Mouse (Mus musculus): ENCODE results near the gene Kcnc3. TPM values are rescaled to one million over a fixed set of nuclear protein-coding genes. Genes with fewer than 3 reads are reported as not detected.

Kcnc3 gene
- polyA plus RNA-seq, 1 experiment from 2014 or later, result 1.7 TPM

DNA sequence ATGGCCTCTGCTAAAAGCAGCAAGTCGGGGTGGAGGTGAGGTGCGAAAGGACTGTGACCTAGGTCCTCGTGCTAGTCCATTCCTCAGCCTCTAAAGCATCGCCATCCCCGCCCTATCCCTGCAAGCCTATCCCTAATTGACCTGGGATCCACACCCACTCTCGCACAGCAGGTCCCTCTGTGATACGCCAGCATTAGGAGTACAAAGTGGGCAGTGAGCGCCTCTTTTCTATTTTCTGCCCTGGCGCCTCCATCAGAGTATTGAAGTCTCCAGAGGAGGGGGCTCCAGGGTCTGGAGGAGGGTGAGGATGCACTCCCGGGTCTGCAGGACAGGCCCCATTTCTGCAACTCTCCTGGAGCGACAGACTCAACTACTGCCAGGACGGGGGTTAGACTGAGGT lies 2.1 kb upstream of the Kcnc3 start:
- Histone ChIP-seq H3K4me1 (peaks cover 62% of the 10 kb centered on the region), H3K27ac (no peak overlapping the region), H3K4me2 (peak overlapping the region; percentile 99), H3K9me3 (no peaks in the 10 kb centered on the region), H3K36me3 (replicated peaks) (no peaks in the 10 kb centered on the region), H3K9ac (peak overlapping the region; percentile 56), H3K4me3 (replicated peaks) (peak overlapping the region; percentile 67), H3K27me3 (peaks cover 71% of the 10 kb centered on the region)
- WGBS, result 7% methylated on average over 12 of the region's 12 CpGs
- ATAC-seq (ENCODE audit: low FRiP score), result no peak

DNA sequence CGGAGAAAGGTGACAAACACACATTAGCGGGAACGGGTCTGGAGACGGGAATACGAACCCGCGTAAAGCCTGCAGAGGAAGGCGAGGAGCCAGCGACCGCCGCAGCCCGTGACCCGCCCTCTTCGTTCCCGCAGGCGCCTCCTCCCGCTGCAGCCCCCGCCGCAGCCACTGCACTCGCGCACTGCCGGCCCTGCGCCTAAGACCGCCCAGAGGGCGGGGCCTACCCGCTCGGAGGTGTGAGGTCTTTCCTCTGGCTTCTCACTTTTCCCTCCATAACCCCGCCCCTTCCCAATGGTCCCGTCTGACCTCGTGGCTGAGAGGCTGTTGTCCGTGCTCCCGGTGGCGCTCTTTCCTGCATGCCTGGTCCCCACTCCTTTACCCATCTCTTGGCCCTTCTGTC lies 1.3 kb upstream of the Kcnc3 start:
- Histone ChIP-seq H3K4me3 (replicated peaks) (peak overlapping the region; percentile 67), H3K4me2 (peak overlapping the region; percentile 99), H3K9me3 (no peaks in the 10 kb centered on the region), H3K4me1 (peaks cover 70% of the 10 kb centered on the region), H3K27ac (peak overlapping the region; percentile 25; the same call in 1 of the 2 replicates), H3K27me3 (peaks cover 75% of the 10 kb centered on the region), H3K9ac (peak overlapping the region; percentile 56), H3K36me3 (replicated peaks) (no peaks in the 10 kb centered on the region)
- WGBS, result under 1% methylated on average over 31 of the region's 33 CpGs
- ATAC-seq (ENCODE audit: low FRiP score), result peak; percentile 21

DNA sequence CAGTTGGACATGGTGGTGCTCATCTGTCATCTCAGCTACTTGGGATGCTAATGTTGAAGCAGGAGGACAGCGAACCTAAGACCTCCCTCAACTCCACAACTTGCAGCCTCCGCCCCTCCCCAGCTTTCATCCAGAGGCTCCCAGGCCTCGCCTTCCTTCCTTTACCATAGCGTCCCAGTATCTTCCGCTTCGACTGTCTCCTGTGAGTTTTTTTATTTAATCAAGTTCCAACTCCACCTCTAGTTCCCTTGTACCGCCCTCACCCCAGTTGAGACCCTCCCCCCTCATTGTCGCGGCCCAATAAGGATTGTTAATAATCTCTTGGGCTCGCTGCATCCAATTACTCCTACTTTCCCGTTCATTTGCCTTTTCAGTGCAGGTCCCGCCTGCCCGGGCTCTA lies 518 bp upstream of the Kcnc3 start:
- Histone ChIP-seq H3K9me3 (no peaks in the 10 kb centered on the region), H3K36me3 (replicated peaks) (no peaks in the 10 kb centered on the region), H3K4me3 (replicated peaks) (peak overlapping the region; percentile 67), H3K4me2 (peak overlapping the region; percentile 99), H3K4me1 (peaks cover 72% of the 10 kb centered on the region), H3K9ac (no peak overlapping the region), H3K27ac (no peak overlapping the region), H3K27me3 (peaks cover 71% of the 10 kb centered on the region)
- ATAC-seq (ENCODE audit: low FRiP score), result no peak
- WGBS, result 2% methylated on average over 13 of the region's 13 CpGs

- Histone ChIP-seq H3K9me3 (no peaks in the 10 kb centered on the region), H3K4me1 (peaks cover 72% of the 10 kb centered on the region), H3K36me3 (replicated peaks) (no peaks in the 10 kb centered on the region), H3K27me3 (peaks cover 67% of the 10 kb centered on the region), H3K9ac (peak overlapping the region; percentile 72), H3K27ac (no peak overlapping the region), H3K4me2 (peak overlapping the region; percentile 99), H3K4me3 (replicated peaks) (peak overlapping the region; percentile 67)
- no peak for ATAC-seq (ENCODE audit: low FRiP score)
- under 1% methylated on average over 54 of the region's 60 CpGs for WGBS
Observed at GRCm38 (mm10) chr7:44591348-44592116, 1.1 kb downstream of the Kcnc3 start.

- H3K27me3 ChIP-seq, result peaks cover 54% of the 10 kb centered on the region
- H3K4me1 ChIP-seq, result peaks cover 60% of the 10 kb centered on the region
- no peak overlapping the region for H3K27ac ChIP-seq
- 0% methylated on average over 15 of the region's 15 CpGs for WGBS
- H3K4me3 ChIP-seq (replicated peaks), result peak overlapping the region; percentile 37; the same call in 1 of the 2 replicates
- H3K36me3 ChIP-seq (replicated peaks), result no peaks in the 10 kb centered on the region
- peak overlapping the region; percentile 47; the same call in 1 of the 2 replicates for H3K4me2 ChIP-seq
- no peak for ATAC-seq (ENCODE audit: low FRiP score)
- no peaks in the 10 kb centered on the region for H3K9me3 ChIP-seq
- H3K9ac ChIP-seq, result no peak overlapping the region
Observed at GRCm38 (mm10) chr7:44593051-44593450, 2.6 kb downstream of the Kcnc3 start.

DNA sequence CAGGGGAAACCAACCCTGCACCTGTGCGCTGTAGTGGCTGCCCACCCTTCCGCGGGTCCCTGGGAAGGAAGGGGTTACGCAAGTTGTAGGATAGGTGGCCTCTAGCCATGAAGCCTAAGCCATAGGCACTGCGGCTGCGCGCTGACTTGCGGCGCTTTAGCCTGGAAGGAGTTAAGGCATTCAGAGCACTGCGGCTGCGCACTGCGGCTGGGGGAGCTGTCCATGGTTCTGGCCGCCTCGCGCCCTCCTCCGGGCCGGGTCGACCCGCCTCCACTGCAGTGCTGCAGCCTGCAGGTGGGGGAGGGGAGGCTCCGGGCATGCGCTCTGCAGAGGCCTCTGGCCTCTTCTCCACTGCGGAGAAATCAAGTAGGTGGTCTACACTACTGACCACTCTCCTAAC lies 3.3 kb downstream of the Kcnc3 start:
- Histone ChIP-seq H3K9me3 (no peaks in the 10 kb centered on the region), H3K4me2 (peak overlapping the region; percentile 47), H3K27me3 (peaks cover 47% of the 10 kb centered on the region), H3K27ac (peak overlapping the region; percentile 54), H3K9ac (peak overlapping the region; percentile 34; the same call in 1 of the 2 replicates), H3K36me3 (replicated peaks) (no peaks in the 10 kb centered on the region), H3K4me3 (replicated peaks) (peak overlapping the region; percentile 37), H3K4me1 (peaks cover 53% of the 10 kb centered on the region)
- under 1% methylated on average over 21 of the region's 22 CpGs for WGBS
- peak; percentile 49 for ATAC-seq (ENCODE audit: low FRiP score)

- peak overlapping the region; percentile 34; the same call in 1 of the 2 replicates for H3K9ac ChIP-seq
- WGBS, result 61% methylated on average over 6 of the region's 6 CpGs
- no peak for ATAC-seq (ENCODE audit: low FRiP score)
- peak overlapping the region; percentile 47 for H3K4me2 ChIP-seq
- peak overlapping the region; percentile 54 for H3K27ac ChIP-seq
- peak overlapping the region; percentile 37 for H3K4me3 ChIP-seq (replicated peaks)
- no peaks in the 10 kb centered on the region for H3K36me3 ChIP-seq (replicated peaks)
- peaks cover 41% of the 10 kb centered on the region for H3K27me3 ChIP-seq
- peaks cover 48% of the 10 kb centered on the region for H3K4me1 ChIP-seq
- no peaks in the 10 kb centered on the region for H3K9me3 ChIP-seq
Observed at GRCm38 (mm10) chr7:44594291-44594690, 3.8 kb downstream of the Kcnc3 start.

- peaks cover 40% of the 10 kb centered on the region for H3K27me3 ChIP-seq
- H3K9ac ChIP-seq, result no peak overlapping the region
- peaks cover 39% of the 10 kb centered on the region for H3K4me1 ChIP-seq
- H3K9me3 ChIP-seq, result no peaks in the 10 kb centered on the region
- no peaks in the 10 kb centered on the region for H3K36me3 ChIP-seq (replicated peaks)
- H3K4me3 ChIP-seq (replicated peaks), result no peak overlapping the region
- H3K4me2 ChIP-seq, result no peak overlapping the region
- WGBS, result 95% methylated on average over 20 of the region's 20 CpGs
- no peak for ATAC-seq (ENCODE audit: low FRiP score)
- no peak overlapping the region for H3K27ac ChIP-seq
Observed at GRCm38 (mm10) chr7:44595131-44595561, 4.7 kb downstream of the Kcnc3 start.

DNA sequence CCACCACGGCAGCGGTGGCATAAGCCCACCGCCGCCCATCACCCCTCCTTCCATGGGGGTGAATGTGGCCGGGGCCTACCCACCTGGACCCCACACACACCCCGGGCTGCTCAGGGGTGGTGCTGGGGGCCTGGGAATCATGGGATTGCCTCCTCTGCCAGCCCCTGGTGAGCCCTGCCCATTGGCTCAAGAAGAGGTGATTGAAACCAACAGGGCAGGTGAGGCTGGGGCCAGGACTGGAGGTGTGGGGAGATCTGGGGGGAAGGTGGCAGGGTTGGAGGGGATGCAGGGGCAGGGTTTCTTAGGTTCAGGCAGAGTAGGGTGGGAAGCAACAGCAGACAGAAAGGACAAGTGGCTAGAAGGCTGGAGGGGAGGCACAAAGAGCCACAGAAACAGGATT lies 5.6 kb downstream of the Kcnc3 start:
- Histone ChIP-seq H3K36me3 (replicated peaks) (no peaks in the 10 kb centered on the region), H3K4me3 (replicated peaks) (no peak overlapping the region), H3K4me1 (peaks cover 32% of the 10 kb centered on the region), H3K9ac (no peak overlapping the region), H3K27me3 (peaks cover 45% of the 10 kb centered on the region), H3K9me3 (no peaks in the 10 kb centered on the region), H3K4me2 (no peak overlapping the region), H3K27ac (no peak overlapping the region)
- no peak for ATAC-seq (ENCODE audit: low FRiP score)
- 95% methylated on average over 6 of the region's 6 CpGs for WGBS

- peaks cover 46% of the 10 kb centered on the region for H3K27me3 ChIP-seq
- 74% methylated on average over 5 of the region's 5 CpGs for WGBS
- no peak overlapping the region for H3K9ac ChIP-seq
- no peak overlapping the region for H3K4me2 ChIP-seq
- H3K4me3 ChIP-seq (replicated peaks), result no peak overlapping the region
- H3K9me3 ChIP-seq, result no peaks in the 10 kb centered on the region
- H3K27ac ChIP-seq, result no peak overlapping the region
- no peaks in the 10 kb centered on the region for H3K36me3 ChIP-seq (replicated peaks)
- peaks cover 31% of the 10 kb centered on the region for H3K4me1 ChIP-seq
- ATAC-seq (ENCODE audit: low FRiP score), result no peak
Observed at GRCm38 (mm10) chr7:44596996-44597538, 6.6 kb downstream of the Kcnc3 start.

DNA sequence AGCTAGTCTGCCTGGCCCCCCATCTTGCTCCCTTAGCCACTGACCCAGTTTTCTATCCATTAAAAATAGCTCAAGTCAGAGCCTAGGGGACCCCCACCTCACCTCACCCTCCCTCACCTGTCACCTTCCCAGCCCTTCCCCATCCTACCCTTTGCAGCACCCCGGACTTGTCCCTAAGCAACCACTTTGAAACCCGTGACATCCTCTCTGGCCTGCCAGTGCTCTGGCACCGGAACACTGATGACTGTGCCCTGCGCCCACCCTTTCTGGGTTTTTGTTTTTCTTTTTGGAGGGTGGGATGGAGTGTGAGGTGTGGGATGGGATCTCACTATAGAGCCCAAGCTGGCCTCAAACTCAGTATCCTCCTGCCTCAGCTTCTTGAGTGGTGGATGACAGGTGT lies 7.2 kb downstream of the Kcnc3 start:
- no peaks in the 10 kb centered on the region for H3K9me3 ChIP-seq
- no peak for ATAC-seq (ENCODE audit: low FRiP score)
- H3K27ac ChIP-seq, result no peak overlapping the region
- no peak overlapping the region for H3K4me2 ChIP-seq
- H3K9ac ChIP-seq, result no peak overlapping the region
- WGBS, result 94% methylated on average over 4 of the region's 4 CpGs
- peaks cover 46% of the 10 kb centered on the region for H3K27me3 ChIP-seq
- H3K36me3 ChIP-seq (replicated peaks), result no peaks in the 10 kb centered on the region
- peaks cover 31% of the 10 kb centered on the region for H3K4me1 ChIP-seq
- H3K4me3 ChIP-seq (replicated peaks), result no peak overlapping the region

DNA sequence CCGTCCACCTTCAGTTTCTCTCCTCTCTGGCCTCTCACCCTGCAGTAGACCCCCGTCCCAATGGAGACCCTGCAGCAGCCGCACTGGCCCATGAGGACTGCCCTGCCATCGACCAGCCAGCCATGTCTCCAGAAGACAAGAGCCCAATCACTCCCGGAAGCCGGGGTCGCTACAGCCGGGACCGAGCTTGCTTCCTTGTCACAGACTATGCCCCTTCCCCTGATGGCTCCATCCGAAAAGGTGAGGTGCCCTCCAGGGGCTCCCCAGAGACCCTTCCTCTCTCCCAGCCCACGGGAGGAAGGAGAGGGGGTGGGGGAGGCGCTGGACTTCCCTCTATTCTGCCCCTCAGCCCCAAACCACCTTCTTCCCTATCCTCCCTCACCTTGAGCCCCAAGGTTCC lies 7.9 kb downstream of the Kcnc3 start:
- Histone ChIP-seq H3K9me3 (no peaks in the 10 kb centered on the region), H3K27me3 (peaks cover 46% of the 10 kb centered on the region), H3K27ac (no peak overlapping the region), H3K9ac (no peak overlapping the region), H3K36me3 (replicated peaks) (no peaks in the 10 kb centered on the region), H3K4me2 (no peak overlapping the region), H3K4me3 (replicated peaks) (no peak overlapping the region), H3K4me1 (peaks cover 32% of the 10 kb centered on the region)
- ATAC-seq (ENCODE audit: low FRiP score), result no peak
- 89% methylated on average over 11 of the region's 12 CpGs for WGBS

Measured in forebrain, embryonic 12.5 days (tissue).